Mouse (Mus musculus): ENCODE data around the gene Tyw1. TPM values are rescaled to one million over a fixed set of nuclear protein-coding genes. Genes with fewer than 3 reads are reported as not detected.

The Tyw1 gene
- polyA plus RNA-seq, 1 experiment from 2014 or later = 30.5 TPM

- Histone ChIP-seq H3K27ac (replicated peaks; ENCODE audit: low read depth, low read length) (no peak overlapping the region), H3K36me3 (ENCODE audit: control insufficient read depth, insufficient read depth, low read length) (no peaks in the 10 kb centered on the region; the same call in none of the 2 replicates), H3K4me2 (ENCODE audit: low read depth, severe bottlenecking) (no peak overlapping the region), H3K4me1 (ENCODE audit: control insufficient read depth, insufficient read depth, low read length) (no peaks in the 10 kb centered on the region), H3K9me3 (ENCODE audit: control insufficient read depth, low read length) (no peaks in the 10 kb centered on the region), H3K9ac (ENCODE audit: low read length) (no peak overlapping the region), H3K4me3 (ENCODE audit: low read depth, low read length) (no peak overlapping the region), H3K27me3 (ENCODE audit: control insufficient read depth, insufficient read depth, low read length) (no peaks in the 10 kb centered on the region)
- WGBS = 77% methylated on average over 7 of the region's 7 CpGs
- ATAC-seq (ENCODE audit: insufficient number of reproducible peaks, low FRiP score, low TSS enrichment, low read depth) (no peak), DNase-seq (ENCODE audit: low spot score) (no peak)
Measured at GRCm38 (mm10) chr5:130310827-130311226, 55.4 kb downstream of the Tyw1 start.

GRCm38 (mm10) chr5:130313488-130313887, 58.1 kb downstream of the Tyw1 start:
- Histone ChIP-seq H3K36me3 (ENCODE audit: control insufficient read depth, insufficient read depth, low read length) (no peaks in the 10 kb centered on the region; the same call in none of the 2 replicates), H3K27me3 (ENCODE audit: control insufficient read depth, insufficient read depth, low read length) (no peaks in the 10 kb centered on the region), H3K4me2 (ENCODE audit: low read depth, severe bottlenecking) (no peak overlapping the region), H3K9me3 (ENCODE audit: control insufficient read depth, low read length) (no peaks in the 10 kb centered on the region), H3K27ac (replicated peaks; ENCODE audit: low read depth, low read length) (no peak overlapping the region), H3K4me3 (ENCODE audit: low read depth, low read length) (no peak overlapping the region), H3K9ac (ENCODE audit: low read length) (no peak overlapping the region), H3K4me1 (ENCODE audit: control insufficient read depth, insufficient read depth, low read length) (no peaks in the 10 kb centered on the region)
- DNase-seq (ENCODE audit: low spot score) (no peak), ATAC-seq (ENCODE audit: insufficient number of reproducible peaks, low FRiP score, low TSS enrichment, low read depth) (no peak)
- WGBS = 74% methylated on average over 3 of the region's 3 CpGs

GRCm38 (mm10) chr5:130314926-130315325, 59.5 kb downstream of the Tyw1 start:
- DNase-seq (ENCODE audit: low spot score) (no peak), ATAC-seq (ENCODE audit: insufficient number of reproducible peaks, low FRiP score, low TSS enrichment, low read depth) (no peak)
- no peaks in the 10 kb centered on the region; the same call in none of the 2 replicates for H3K36me3 ChIP-seq (ENCODE audit: control insufficient read depth, insufficient read depth, low read length)
- no peak overlapping the region for H3K27ac ChIP-seq (replicated peaks; ENCODE audit: low read depth, low read length)
- no peaks in the 10 kb centered on the region for H3K4me1 ChIP-seq (ENCODE audit: control insufficient read depth, insufficient read depth, low read length)
- H3K27me3 ChIP-seq (ENCODE audit: control insufficient read depth, insufficient read depth, low read length) = no peaks in the 10 kb centered on the region
- H3K9ac ChIP-seq (ENCODE audit: low read length) = no peak overlapping the region
- no peak overlapping the region for H3K4me3 ChIP-seq (ENCODE audit: low read depth, low read length)
- whole genome bisulfite sequencing = 95% methylated on average over 3 of the region's 3 CpGs
- no peak overlapping the region for H3K4me2 ChIP-seq (ENCODE audit: low read depth, severe bottlenecking)
- H3K9me3 ChIP-seq (ENCODE audit: control insufficient read depth, low read length) = no peaks in the 10 kb centered on the region

- peaks cover 3% of the 10 kb centered on the region; the same call in 1 of the 2 replicates for H3K4me1 ChIP-seq (ENCODE audit: control insufficient read depth, insufficient read depth, low read length)
- no peak overlapping the region for H3K4me2 ChIP-seq (ENCODE audit: low read depth, severe bottlenecking)
- WGBS = 93% methylated on average over 9 of the region's 9 CpGs
- no peak overlapping the region for H3K27ac ChIP-seq (replicated peaks; ENCODE audit: low read depth, low read length)
- ATAC-seq (ENCODE audit: insufficient number of reproducible peaks, low FRiP score, low TSS enrichment, low read depth) = no peak
- H3K4me3 ChIP-seq (ENCODE audit: low read depth, low read length) = no peak overlapping the region
- H3K36me3 ChIP-seq (ENCODE audit: control insufficient read depth, insufficient read depth, low read length) = no peaks in the 10 kb centered on the region; the same call in none of the 2 replicates
- DNase-seq (ENCODE audit: low spot score) = no peak
- no peak overlapping the region for H3K9ac ChIP-seq (ENCODE audit: low read length)
- H3K9me3 ChIP-seq (ENCODE audit: control insufficient read depth, low read length) = no peaks in the 10 kb centered on the region
- H3K27me3 ChIP-seq (ENCODE audit: control insufficient read depth, insufficient read depth, low read length) = no peaks in the 10 kb centered on the region
Measured at GRCm38 (mm10) chr5:130316321-130316720, 60.9 kb downstream of the Tyw1 start.

DNA sequence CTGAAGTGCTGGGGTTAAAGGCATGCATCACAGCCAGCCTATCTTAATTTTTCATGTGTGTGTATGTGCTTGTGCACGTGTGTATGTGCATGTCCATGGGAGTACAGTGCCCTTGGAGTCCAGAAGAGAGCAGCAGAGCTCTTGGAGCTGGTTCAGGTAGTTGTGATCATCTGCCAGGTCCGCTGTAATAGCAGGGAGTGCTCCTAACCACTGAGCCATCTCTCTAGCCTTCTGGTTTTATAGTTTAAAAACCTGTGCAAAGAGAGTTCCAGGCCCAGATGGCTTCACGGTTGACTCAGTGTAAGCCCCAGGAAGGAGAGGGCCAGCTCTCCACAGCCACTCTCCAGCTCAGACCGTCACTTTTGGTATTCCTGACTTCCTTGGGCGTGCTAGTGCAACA, 64.4 kb downstream of the Tyw1 start:
- no peaks in the 10 kb centered on the region for H3K9me3 ChIP-seq (ENCODE audit: control insufficient read depth, low read length)
- H3K27ac ChIP-seq (replicated peaks; ENCODE audit: low read depth, low read length) = no peak overlapping the region
- H3K9ac ChIP-seq (ENCODE audit: low read length) = no peak overlapping the region
- H3K4me1 ChIP-seq (ENCODE audit: control insufficient read depth, insufficient read depth, low read length) = peaks cover 3% of the 10 kb centered on the region; the same call in 1 of the 2 replicates
- WGBS = 90% methylated on average over 5 of the region's 5 CpGs
- no peak for DNase-seq (ENCODE audit: low spot score)
- no peak for ATAC-seq (ENCODE audit: insufficient number of reproducible peaks, low FRiP score, low TSS enrichment, low read depth)
- no peak overlapping the region for H3K4me3 ChIP-seq (ENCODE audit: low read depth, low read length)
- H3K36me3 ChIP-seq (ENCODE audit: control insufficient read depth, insufficient read depth, low read length) = peaks cover 4% of the 10 kb centered on the region
- no peak overlapping the region for H3K4me2 ChIP-seq (ENCODE audit: low read depth, severe bottlenecking)
- no peaks in the 10 kb centered on the region for H3K27me3 ChIP-seq (ENCODE audit: control insufficient read depth, insufficient read depth, low read length)

DNA sequence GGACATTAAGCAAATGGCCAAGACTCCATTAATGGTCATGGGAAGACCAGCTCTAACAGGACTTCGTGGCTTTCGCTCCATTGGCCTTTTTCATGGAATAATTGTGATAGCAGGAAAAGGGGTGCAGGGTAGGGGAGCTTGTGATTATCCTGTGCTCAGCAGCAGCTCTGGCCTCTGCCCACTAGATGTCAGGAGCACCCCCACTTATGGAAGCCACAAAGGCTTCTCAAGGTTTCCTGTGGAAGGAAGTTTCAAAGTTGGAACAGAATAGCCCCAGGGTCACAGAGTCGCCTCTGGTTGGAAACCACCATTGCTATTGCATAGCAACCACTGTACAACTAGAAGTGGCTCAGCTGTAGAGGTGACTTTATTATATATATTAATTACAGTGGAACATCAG, 65.1 kb downstream of the Tyw1 start:
- Histone ChIP-seq H3K27me3 (ENCODE audit: control insufficient read depth, insufficient read depth, low read length) (no peaks in the 10 kb centered on the region), H3K9me3 (ENCODE audit: control insufficient read depth, low read length) (no peaks in the 10 kb centered on the region), H3K9ac (ENCODE audit: low read length) (no peak overlapping the region), H3K36me3 (ENCODE audit: control insufficient read depth, insufficient read depth, low read length) (peaks cover 5% of the 10 kb centered on the region), H3K4me1 (ENCODE audit: control insufficient read depth, insufficient read depth, low read length) (peaks cover 3% of the 10 kb centered on the region; the same call in 1 of the 2 replicates), H3K4me2 (ENCODE audit: low read depth, severe bottlenecking) (no peak overlapping the region), H3K4me3 (ENCODE audit: low read depth, low read length) (no peak overlapping the region), H3K27ac (replicated peaks; ENCODE audit: low read depth, low read length) (no peak overlapping the region)
- no peak for DNase-seq (ENCODE audit: low spot score)
- no peak for ATAC-seq (ENCODE audit: insufficient number of reproducible peaks, low FRiP score, low TSS enrichment, low read depth)
- 83% methylated on average over 3 of the region's 3 CpGs for WGBS

DNA sequence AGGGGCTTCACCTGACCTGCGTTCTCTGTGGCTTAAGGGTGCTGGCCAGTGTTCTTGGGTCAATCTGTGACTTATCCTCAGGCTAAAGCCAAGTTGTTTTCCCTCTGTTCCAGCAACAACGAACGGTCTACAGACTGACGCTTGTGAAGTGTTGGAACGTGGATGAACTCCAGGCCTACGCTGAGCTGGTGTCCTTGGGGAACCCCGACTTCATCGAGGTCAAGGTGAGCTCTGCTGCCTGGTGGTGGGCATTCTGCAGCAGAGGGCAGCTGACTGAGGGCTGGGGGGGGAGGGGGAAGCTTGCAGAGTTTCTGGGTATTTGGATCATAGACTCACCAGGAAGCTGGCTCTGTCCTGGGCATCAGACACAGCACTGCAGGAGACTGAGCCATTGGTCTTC, 70.1 kb downstream of the Tyw1 start:
- no peaks in the 10 kb centered on the region for H3K9me3 ChIP-seq (ENCODE audit: control insufficient read depth, low read length)
- ATAC-seq (ENCODE audit: insufficient number of reproducible peaks, low FRiP score, low TSS enrichment, low read depth) (no peak), DNase-seq (ENCODE audit: low spot score) (no peak)
- H3K4me3 ChIP-seq (ENCODE audit: low read depth, low read length) = no peak overlapping the region
- peaks cover 10% of the 10 kb centered on the region; the same call in 1 of the 2 replicates for H3K36me3 ChIP-seq (ENCODE audit: control insufficient read depth, insufficient read depth, low read length)
- H3K9ac ChIP-seq (ENCODE audit: low read length) = no peak overlapping the region
- no peak overlapping the region for H3K4me2 ChIP-seq (ENCODE audit: low read depth, severe bottlenecking)
- no peaks in the 10 kb centered on the region for H3K27me3 ChIP-seq (ENCODE audit: control insufficient read depth, insufficient read depth, low read length)
- H3K27ac ChIP-seq (replicated peaks; ENCODE audit: low read depth, low read length) = no peak overlapping the region
- WGBS = 97% methylated on average over 8 of the region's 8 CpGs
- H3K4me1 ChIP-seq (ENCODE audit: control insufficient read depth, insufficient read depth, low read length) = peaks cover 3% of the 10 kb centered on the region; the same call in 1 of the 2 replicates

DNA sequence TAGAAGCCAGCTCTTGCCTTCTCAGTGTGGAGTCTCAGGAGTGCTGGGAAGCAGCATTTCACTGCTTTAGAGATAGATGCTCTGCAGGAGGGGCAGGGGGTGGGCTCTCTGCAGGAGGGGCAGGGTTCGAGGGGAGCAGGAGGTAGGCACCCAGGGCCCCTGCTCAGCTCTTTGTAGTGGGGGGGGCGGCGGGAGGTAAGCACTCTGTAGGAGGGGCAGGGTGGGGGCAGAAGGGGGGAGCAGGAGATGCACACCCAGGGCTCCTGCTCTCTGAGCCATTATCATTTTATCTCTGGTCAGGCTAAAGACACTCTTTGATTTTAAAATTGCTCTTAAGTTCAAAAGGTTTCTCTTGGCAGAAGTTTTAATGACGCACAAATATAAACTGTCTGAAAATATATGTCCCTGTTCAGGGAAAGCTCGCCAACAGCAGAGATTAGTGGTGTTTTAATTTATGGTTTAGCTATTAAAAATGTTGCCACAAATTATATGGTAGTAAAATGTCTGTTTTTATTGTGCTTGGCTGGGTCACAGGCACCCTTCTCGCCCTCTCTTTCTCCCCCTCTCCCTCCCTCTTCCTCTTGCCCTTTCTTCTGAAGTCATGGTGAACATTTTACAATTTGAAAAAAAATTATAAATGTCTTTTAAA, 72.3 kb downstream of the Tyw1 start:
- Histone ChIP-seq H3K4me2 (ENCODE audit: low read depth, severe bottlenecking) (no peak overlapping the region), H3K9ac (ENCODE audit: low read length) (no peak overlapping the region), H3K27ac (replicated peaks; ENCODE audit: low read depth, low read length) (no peak overlapping the region), H3K4me1 (ENCODE audit: control insufficient read depth, insufficient read depth, low read length) (no peaks in the 10 kb centered on the region), H3K27me3 (ENCODE audit: control insufficient read depth, insufficient read depth, low read length) (no peaks in the 10 kb centered on the region), H3K9me3 (ENCODE audit: control insufficient read depth, low read length) (no peaks in the 10 kb centered on the region), H3K4me3 (ENCODE audit: low read depth, low read length) (no peak overlapping the region), H3K36me3 (ENCODE audit: control insufficient read depth, insufficient read depth, low read length) (peaks cover 10% of the 10 kb centered on the region; the same call in 1 of the 2 replicates)
- ATAC-seq (ENCODE audit: insufficient number of reproducible peaks, low FRiP score, low TSS enrichment, low read depth) (no peak), DNase-seq (ENCODE audit: low spot score) (no peak)
- WGBS = 46% methylated on average over 6 of the region's 6 CpGs

DNA sequence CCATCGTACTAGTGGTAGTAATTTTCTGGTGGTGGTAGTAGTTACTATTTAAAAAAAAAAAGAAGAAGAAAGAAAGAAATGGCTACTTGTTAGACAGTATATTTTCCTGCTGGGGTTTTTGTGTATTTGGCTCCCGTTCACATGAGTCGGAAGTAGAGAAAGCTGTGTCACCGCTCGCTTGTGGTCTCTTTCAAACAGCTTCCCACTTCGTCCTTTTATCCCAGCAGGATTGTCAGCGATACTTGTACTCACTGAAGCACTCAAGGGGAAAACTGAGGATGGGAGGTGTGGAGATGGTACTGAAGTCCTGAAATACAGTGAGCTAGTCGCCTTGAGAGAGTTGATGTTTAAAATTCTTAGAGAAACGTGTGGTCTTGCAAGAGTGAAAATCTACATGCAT, 72.9 kb downstream of the Tyw1 start:
- Histone ChIP-seq H3K27me3 (ENCODE audit: control insufficient read depth, insufficient read depth, low read length) (no peaks in the 10 kb centered on the region), H3K4me3 (ENCODE audit: low read depth, low read length) (no peak overlapping the region), H3K36me3 (ENCODE audit: control insufficient read depth, insufficient read depth, low read length) (peaks cover 10% of the 10 kb centered on the region; the same call in 1 of the 2 replicates), H3K4me1 (ENCODE audit: control insufficient read depth, insufficient read depth, low read length) (no peaks in the 10 kb centered on the region), H3K9ac (ENCODE audit: low read length) (no peak overlapping the region), H3K9me3 (ENCODE audit: control insufficient read depth, low read length) (no peaks in the 10 kb centered on the region), H3K4me2 (ENCODE audit: low read depth, severe bottlenecking) (no peak overlapping the region), H3K27ac (replicated peaks; ENCODE audit: low read depth, low read length) (no peak overlapping the region)
- no peak for ATAC-seq (ENCODE audit: insufficient number of reproducible peaks, low FRiP score, low TSS enrichment, low read depth)
- no peak for DNase-seq (ENCODE audit: low spot score)
- 85% methylated on average over 9 of the region's 9 CpGs for WGBS

Data from limb, embryonic 11.5 days (tissue).